Mouse (Mus musculus) heart, adult 2 months (tissue): ENCODE measurements around the gene Tbc1d12. TPM values are rescaled to one million over a fixed set of nuclear protein-coding genes. Genes with fewer than 3 reads are reported as not detected.

ENCODE experiments used
- DNase-seq, 2 experiments: peaks; one replicate each; pipeline ENCODE4 v3.0.0; 2021
- H3K27ac ChIP-seq: fragments of 200-600 bp; 2 replicates; pipeline ENCODE4 v1.8.1; 2022
- H3K27me3 ChIP-seq: fragments of 200-500 bp; 2 replicates; pipeline ENCODE4 v1.6.1; 2012; ENCODE audit warnings: mild to moderate bottlenecking, low read length, inconsistent platforms, mixed read lengths; ENCODE audit not compliant: control insufficient read depth, insufficient read depth
- H3K36me3 ChIP-seq: fragments of 200-500 bp; 2 replicates; pipeline ENCODE4 v1.6.1; 2012; ENCODE audit warnings: low read length, inconsistent platforms; ENCODE audit not compliant: control insufficient read depth, insufficient read depth
- H3K4me1 ChIP-seq: fragments of 200-500 bp; 2 replicates; pipeline ENCODE4 v1.6.1; 2011; ENCODE audit warnings: low read length; ENCODE audit not compliant: control insufficient read depth, insufficient read depth
- H3K4me3 ChIP-seq: fragments of 200-600 bp; 2 replicates; pipeline ENCODE4 v1.8.1; 2022
- H3K79me2 ChIP-seq: fragments of 200-500 bp; replicated peaks from 2 replicates; pipeline ENCODE4 v1.6.1; 2012; ENCODE audit warnings: mild to moderate bottlenecking, inconsistent platforms, low read length, moderate library complexity, mixed read lengths; ENCODE audit not compliant: control insufficient read depth, insufficient read depth
- H3K9ac ChIP-seq: fragments of 200-500 bp; 2 replicates; pipeline ENCODE4 v1.6.1; 2012; ENCODE audit warnings: low read depth, mild to moderate bottlenecking, control low read depth, inconsistent platforms, low read length, mixed read lengths
- CTCF ChIP-seq: fragments of 200-600 bp; IDR thresholded peaks from 2 replicates; pipeline ENCODE4 v1.8.1; 2022; ENCODE audit warnings: antibody characterized with exemption, mild to moderate bottlenecking, moderate library complexity
- EP300 ChIP-seq: fragments of 200-500 bp; IDR thresholded peaks from 2 replicates; pipeline ENCODE4 v1.6.1; 2011; ENCODE audit warnings: low read depth, low read length, control low read depth; ENCODE audit not compliant: insufficient read depth
- POLR2A ChIP-seq: fragments of 200-500 bp; IDR thresholded peaks from 2 replicates; pipeline ENCODE4 v1.6.1; 2011; ENCODE audit warnings: mild to moderate bottlenecking, low read depth, low read length, control low read depth; ENCODE audit not compliant: insufficient read depth
- WGBS: fragments of 180-500 bp; shearing (Covaris S2); methylation state at CpG from one replicate; pipeline ENCODE4 v1.1.7; 2018; 5-methylcytosine and 5-hydroxymethylcytosine counted together
- intact Hi-C: fragments of 180-260 bp; cut with DNase I; formaldehyde crosslinking; loops from one replicate; pipeline ENCODE4 v1.15.1; 2025
- polyA plus RNA-seq: library from polyadenylated mRNA; depleted of rRNA; stranded (reverse); fragments of >200 nt; gene quantifications from 2 replicates; pipeline ENCODE4 v1.2.3, GENCODE M21; 2012
- total RNA-seq, 2 experiments: library from RNA; stranded (reverse); gene quantifications; 2 replicates each; pipeline ENCODE4 v1.2.3; 2021

The Tbc1d12 gene
- total and polyA plus RNA-seq, 3 experiments, result 1.5 to 7.0 (median 6.8) TPM

DNA sequence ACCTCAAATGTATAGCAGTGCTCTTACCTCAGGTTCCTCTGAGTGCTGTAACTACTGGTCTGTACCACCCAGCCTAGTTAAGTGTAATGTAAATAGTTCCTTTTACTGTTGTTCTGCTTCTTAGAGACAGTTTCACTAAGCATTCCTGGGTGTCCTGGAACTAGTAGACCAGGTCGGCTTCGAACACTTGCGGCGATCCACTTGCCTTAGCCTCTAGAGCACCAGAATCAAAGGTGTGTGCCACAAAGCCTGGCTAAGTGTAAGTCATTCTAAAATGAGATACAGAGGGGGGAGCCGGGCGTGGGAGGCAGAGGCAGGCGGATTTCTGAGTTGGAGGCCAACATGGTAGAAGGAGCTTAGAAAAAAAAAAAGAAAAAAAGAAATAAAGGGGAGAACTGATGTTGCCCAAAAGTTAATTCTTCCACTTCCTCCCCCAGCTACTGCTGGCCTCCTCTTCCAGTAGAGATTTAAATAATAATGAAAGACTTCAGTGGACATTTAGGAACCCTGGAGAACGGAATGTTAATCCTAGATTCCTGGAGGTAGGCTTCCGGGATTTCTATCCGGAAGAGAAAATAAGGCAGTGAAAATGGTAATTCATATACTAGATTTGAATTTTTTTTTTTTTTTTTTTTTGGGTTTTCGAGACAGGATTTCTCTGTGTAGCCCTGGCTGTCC is 92.2 kb downstream of the Tbc1d12 start:
- intact Hi-C loops, result no loop called here
- Histone ChIP-seq H3K4me3 (no peak overlapping the region), H3K27ac (no peak overlapping the region), H3K27me3 (no peaks in the 10 kb centered on the region), H3K4me1 (no peaks in the 10 kb centered on the region), H3K9ac (no peak overlapping the region), H3K79me2 (no peaks in the 10 kb centered on the region), H3K36me3 (no peaks in the 10 kb centered on the region)
- no peak for TF ChIP-seq CTCF
- no peak for TF ChIP-seq POLR2A
- no peak for TF ChIP-seq EP300
- DNase-seq, result no peak
- 94% methylated on average over 11 of the region's 11 CpGs for WGBS

DNA sequence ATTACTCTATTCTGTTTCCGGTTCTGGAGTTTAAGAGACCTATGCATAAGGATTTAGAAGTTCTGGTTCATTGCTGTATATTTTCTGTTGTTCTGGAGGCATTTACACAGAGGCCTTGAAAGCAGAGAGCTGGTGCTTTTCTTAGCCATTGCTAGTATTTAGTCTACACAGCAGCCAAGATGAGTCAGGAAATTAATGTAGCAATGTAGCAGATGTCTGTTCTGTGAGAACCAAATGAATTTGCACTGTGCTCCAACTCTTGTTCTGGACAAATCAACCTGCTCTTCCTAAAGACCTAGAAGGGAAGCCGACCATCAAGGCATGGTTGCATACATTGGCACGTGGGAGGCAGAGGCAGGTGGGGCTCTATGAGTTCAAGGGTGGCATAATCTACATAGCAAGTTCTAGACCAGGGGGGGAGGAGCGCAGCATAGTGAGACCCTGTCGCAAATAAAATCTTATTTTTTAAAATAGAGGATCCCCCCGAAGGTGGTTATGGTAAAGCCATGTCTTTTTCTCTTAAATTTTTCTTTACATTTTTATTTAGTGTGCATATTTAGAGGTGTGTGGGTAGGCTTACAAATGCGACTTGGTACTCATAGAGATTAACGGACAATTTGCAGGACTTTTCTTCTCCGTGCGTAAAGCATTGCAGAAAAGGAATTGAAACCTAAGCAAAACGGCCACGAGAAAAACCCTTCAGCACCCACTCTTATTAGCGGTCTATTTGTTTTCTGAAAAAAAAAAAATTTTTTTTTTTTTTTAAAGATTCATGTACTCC is 93.3 kb downstream of the Tbc1d12 start:
- Histone ChIP-seq H3K4me3 (peak overlapping the region; percentile 81), H3K27ac (no peak overlapping the region), H3K9ac (no peak overlapping the region), H3K36me3 (no peaks in the 10 kb centered on the region), H3K79me2 (no peaks in the 10 kb centered on the region), H3K27me3 (no peaks in the 10 kb centered on the region), H3K4me1 (no peaks in the 10 kb centered on the region)
- DNase-seq, result no peak
- 62% methylated on average over 13 of the region's 13 CpGs for WGBS
- TF ChIP-seq POLR2A (no peak), EP300 (no peak), CTCF (no peak)
- intact Hi-C loops, result no loop called here

DNA sequence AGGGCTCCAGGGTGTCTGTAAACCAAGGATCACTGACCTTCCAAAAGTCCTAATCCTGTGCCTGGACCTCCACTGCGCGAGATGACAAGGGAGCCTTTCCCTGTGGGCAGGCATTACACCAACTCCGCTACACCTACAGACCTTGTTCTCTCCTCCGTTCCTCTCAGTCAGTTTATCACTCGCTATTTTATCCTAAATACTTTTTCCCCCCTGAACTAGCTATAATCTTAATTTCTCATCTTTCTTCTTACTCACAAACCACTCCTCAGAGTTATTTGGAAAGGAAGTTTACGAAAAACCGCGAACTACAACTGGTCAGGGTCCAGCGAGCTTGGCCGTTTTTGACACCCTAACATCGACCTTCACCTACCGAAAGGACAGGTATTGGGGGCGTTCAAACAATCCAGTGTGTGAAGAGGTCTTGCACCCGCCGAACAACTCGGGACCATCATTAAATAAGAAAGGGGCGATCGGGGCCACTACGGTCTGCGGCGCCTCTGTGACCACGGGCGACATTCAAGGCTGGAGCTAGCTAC is 93.9 kb downstream of the Tbc1d12 start:
- DNase-seq, result no peak
- no peaks in the 10 kb centered on the region for H3K79me2 ChIP-seq
- no peak for TF ChIP-seq POLR2A
- no peak for TF ChIP-seq CTCF
- TF ChIP-seq EP300, result no peak
- H3K27ac ChIP-seq, result no peak overlapping the region
- H3K27me3 ChIP-seq, result no peaks in the 10 kb centered on the region
- intact Hi-C loops, result no loop called here
- peak overlapping the region; percentile 60 for H3K9ac ChIP-seq
- 2% methylated on average over 23 of the region's 23 CpGs for WGBS
- H3K36me3 ChIP-seq, result no peaks in the 10 kb centered on the region
- no peaks in the 10 kb centered on the region for H3K4me1 ChIP-seq
- peak overlapping the region; percentile 81 for H3K4me3 ChIP-seq

DNA sequence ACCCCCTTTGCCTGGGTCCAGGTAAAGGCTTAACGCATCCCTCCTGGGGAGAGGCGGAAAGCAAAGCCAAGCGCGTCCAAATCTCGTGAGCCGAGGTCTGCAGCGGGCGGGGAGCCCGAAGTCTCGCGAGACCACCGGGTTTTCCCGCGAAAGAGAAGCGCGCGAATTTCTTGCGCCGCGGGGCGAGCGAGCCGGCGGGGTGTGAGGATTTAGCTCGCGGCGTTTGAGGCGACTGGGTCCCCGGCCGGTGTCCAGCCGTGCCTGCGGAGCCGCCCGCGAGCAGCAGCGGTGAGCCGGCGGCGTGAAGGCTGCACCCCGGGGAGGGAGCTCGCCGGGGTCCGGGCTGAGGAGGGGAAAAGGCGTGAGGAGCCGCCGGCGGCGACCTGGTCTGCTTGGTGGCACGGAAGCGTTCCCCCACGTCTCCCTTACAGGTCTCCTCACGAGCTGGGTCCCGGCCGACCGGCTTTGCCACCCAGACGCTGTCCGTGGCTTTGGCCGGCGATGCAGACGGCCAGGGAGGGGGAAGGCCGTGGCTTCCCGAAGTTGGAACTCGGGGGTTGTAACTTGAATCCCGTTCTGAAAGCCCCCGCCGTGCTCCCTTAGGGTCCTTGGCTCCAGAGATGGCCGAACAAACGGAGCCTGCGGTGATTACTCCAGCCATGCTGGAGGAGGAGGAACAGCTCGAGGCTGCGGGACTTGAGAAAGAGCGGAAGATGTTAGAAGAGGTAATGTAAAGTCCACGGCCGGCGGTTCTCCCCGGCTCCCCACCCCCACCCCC is 94.6 kb downstream of the Tbc1d12 start, which contains the start of gene Hells:
Gene Hells (plus strand): TSS at position 128 of the 778 bp plus-strand sequence.
- H3K4me1 ChIP-seq, result no peaks in the 10 kb centered on the region
- 0 out of 2 replicates have a peak, but pooled peaks have one; percentile 21 for TF ChIP-seq POLR2A
- TF ChIP-seq CTCF, result no peak
- H3K27me3 ChIP-seq, result no peaks in the 10 kb centered on the region
- under 1% methylated on average over 76 of the region's 76 CpGs for WGBS
- H3K27ac ChIP-seq, result peak within 1 kb of the TSS; percentile 17; the same call in 1 of the 2 replicates
- DNase-seq, result peak; percentile 85 to 88
- peak within 1 kb of the TSS; percentile 76 for H3K9ac ChIP-seq
- no peaks in the 10 kb centered on the region for H3K79me2 ChIP-seq
- H3K36me3 ChIP-seq, result no peaks in the 10 kb centered on the region
- intact Hi-C loops, result no loop called here
- peak within 1 kb of the TSS; percentile 81 for H3K4me3 ChIP-seq

DNA sequence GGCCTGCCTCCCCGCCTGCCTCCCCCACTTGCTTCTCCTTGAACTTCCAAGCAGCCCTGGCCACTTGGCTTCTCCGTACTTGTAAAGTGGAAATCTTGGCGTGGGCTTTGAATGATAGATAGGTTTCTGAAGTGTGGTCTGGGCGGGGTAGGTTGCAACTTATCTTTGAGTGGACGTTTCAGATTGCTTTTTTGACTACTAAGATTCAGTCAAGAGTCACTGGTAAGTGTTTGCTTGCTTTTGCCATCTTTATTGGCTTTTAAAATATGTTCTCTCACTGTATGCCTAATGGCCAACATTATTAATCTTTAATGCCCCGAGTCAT is 95.1 kb downstream of the Tbc1d12 start:
- no peak overlapping the region for H3K27ac ChIP-seq

More for the DNA sequence above, 95.1 kb downstream of the Tbc1d12 start:
- H3K36me3 ChIP-seq, result no peaks in the 10 kb centered on the region
- peak overlapping the region; percentile 81 for H3K4me3 ChIP-seq
- TF ChIP-seq CTCF (no peak), POLR2A (no peak), EP300 (no peak)
- WGBS, result 8% methylated on average over 6 of the region's 6 CpGs
- H3K79me2 ChIP-seq, result no peaks in the 10 kb centered on the region
- no peak overlapping the region for H3K9ac ChIP-seq
- no peak for DNase-seq
- no peaks in the 10 kb centered on the region for H3K27me3 ChIP-seq
- H3K4me1 ChIP-seq, result no peaks in the 10 kb centered on the region
- intact Hi-C loops, result no loop called here
